Mouse (Mus musculus) forebrain, postnatal 0 days (tissue): ENCODE data around the gene Phlpp1. TPM values are rescaled to one million over a fixed set of nuclear protein-coding genes. Genes with fewer than 3 reads are reported as not detected.

Experiments
- ATAC-seq: fragments of 200-750 bp; cut with Nextera tagmentation; 2 replicates; pipeline ENCODE4 v1.8.0; 2017; ENCODE audit warnings: mild to moderate bottlenecking, moderate library complexity
- DNase-seq: peaks from one replicate; pipeline ENCODE4 v3.0.0-alpha.2; 2015
- H3K27ac ChIP-seq: fragments of 300-500 bp; sonication (generic); 2 replicates; pipeline ENCODE4 v1.5.1; 2014; ENCODE audit warnings: low read depth, mild to moderate bottlenecking, antibody characterized with exemption, low read length, moderate library complexity, mixed read lengths
- H3K27me3 ChIP-seq: fragments of 300-500 bp; sonication (generic); 2 replicates; pipeline ENCODE4 v1.6.1; 2014; ENCODE audit warnings: mild to moderate bottlenecking, low read length, mixed read lengths; ENCODE audit not compliant: insufficient read depth
- H3K36me3 ChIP-seq: fragments of 300-500 bp; sonication (generic); 2 replicates; pipeline ENCODE4 v1.6.1; 2014; ENCODE audit warnings: mild to moderate bottlenecking, moderate library complexity; ENCODE audit not compliant: insufficient read depth
- H3K4me1 ChIP-seq: fragments of 300-500 bp; sonication (generic); 2 replicates; pipeline ENCODE4 v1.6.1; 2014; ENCODE audit warnings: antibody characterized with exemption; ENCODE audit not compliant: insufficient read depth
- H3K4me2 ChIP-seq: fragments of 300-500 bp; sonication (generic); 2 replicates; pipeline ENCODE4 v1.6.1; 2014; ENCODE audit warnings: low read depth, mild to moderate bottlenecking, moderate library complexity
- H3K4me3 ChIP-seq: fragments of 300-500 bp; sonication (generic); 2 replicates; pipeline ENCODE4 v1.5.1; 2014; ENCODE audit warnings: low read depth, low read length, mixed read lengths
- H3K9ac ChIP-seq: fragments of 300-500 bp; sonication (generic); 2 replicates; pipeline ENCODE4 v1.6.1; 2014; ENCODE audit warnings: mild to moderate bottlenecking
- H3K9me3 ChIP-seq: fragments of 300-500 bp; sonication (generic); 2 replicates; pipeline ENCODE4 v1.6.1; 2016; ENCODE audit warnings: low read length
- CTCF ChIP-seq: sonication (generic); IDR thresholded peaks from 2 replicates; pipeline ENCODE4 v1.5.1; 2016; ENCODE audit warnings: antibody characterized with exemption, control low read depth, low read depth
- WGBS: fragments of 180-500 bp; shearing (Covaris S2); extraction: QIAGEN DNeasy Blood & Tissue Kit; methylation state at CpG from one replicate; pipeline ENCODE4 v1.1.7; 2014; 5-methylcytosine and 5-hydroxymethylcytosine counted together
- polyA plus RNA-seq: library from polyadenylated mRNA; unstranded; fragments of >200 nt; fragmentation: Nextera tagmentation; extraction: Ambion mirVana; gene quantifications from 2 replicates; pipeline ENCODE4 v1.2.1, GENCODE M21; 2015
- total RNA-seq: library from RNA; depleted of rRNA; stranded (reverse); fragments of >200 nt; gene quantifications from 2 replicates; pipeline ENCODE4 v1.2.3, GENCODE M21; 2014

Gene Phlpp1
- total and polyA plus RNA-seq, 2 experiments from 2014 or later, result 5.1 to 32.5 TPM

- WGBS, result 96% methylated on average over 6 of the region's 6 CpGs
- Histone ChIP-seq H3K36me3 (peaks cover 27% of the 10 kb centered on the region), H3K27ac (no peak overlapping the region), H3K9me3 (no peaks in the 10 kb centered on the region), H3K4me3 (no peak overlapping the region), H3K4me2 (no peak overlapping the region), H3K27me3 (no peaks in the 10 kb centered on the region), H3K9ac (no peak overlapping the region), H3K4me1 (no peaks in the 10 kb centered on the region)
- ATAC-seq (no peak), DNase-seq (no peak)
- TF ChIP-seq CTCF, result no peak
These were observed 221.5 kb downstream of the Phlpp1 start for GRCm38 (mm10) chr1:106393072-106393471.

DNA sequence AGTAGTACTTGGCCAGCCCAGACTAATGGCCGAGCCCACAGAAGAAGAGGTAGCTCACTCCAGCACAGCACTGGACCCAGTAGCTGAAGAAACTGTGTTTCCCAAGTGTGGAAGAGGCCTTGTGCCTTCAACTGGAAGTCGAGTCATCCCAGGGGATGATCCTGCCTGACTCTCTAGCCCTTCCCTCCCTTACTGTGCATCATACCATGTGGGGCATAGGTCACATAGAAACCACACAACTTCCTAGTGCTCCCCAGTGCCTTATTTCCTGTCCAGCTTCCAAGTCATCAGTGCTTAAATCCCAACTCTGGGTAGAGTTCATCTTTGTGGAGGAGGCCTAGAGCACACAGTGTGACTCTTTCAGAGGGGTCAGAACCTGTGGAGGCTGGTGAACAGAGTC, 223.1 kb downstream of the Phlpp1 start:
- DNase-seq (no peak), ATAC-seq (no peak)
- Histone ChIP-seq H3K36me3 (peaks cover 27% of the 10 kb centered on the region), H3K4me1 (no peaks in the 10 kb centered on the region), H3K9me3 (no peaks in the 10 kb centered on the region), H3K4me2 (no peak overlapping the region), H3K27ac (no peak overlapping the region), H3K4me3 (no peak overlapping the region), H3K9ac (no peak overlapping the region), H3K27me3 (no peaks in the 10 kb centered on the region)
- WGBS, result 85% methylated on average over 2 of the region's 2 CpGs
- TF ChIP-seq CTCF, result no peak

DNA sequence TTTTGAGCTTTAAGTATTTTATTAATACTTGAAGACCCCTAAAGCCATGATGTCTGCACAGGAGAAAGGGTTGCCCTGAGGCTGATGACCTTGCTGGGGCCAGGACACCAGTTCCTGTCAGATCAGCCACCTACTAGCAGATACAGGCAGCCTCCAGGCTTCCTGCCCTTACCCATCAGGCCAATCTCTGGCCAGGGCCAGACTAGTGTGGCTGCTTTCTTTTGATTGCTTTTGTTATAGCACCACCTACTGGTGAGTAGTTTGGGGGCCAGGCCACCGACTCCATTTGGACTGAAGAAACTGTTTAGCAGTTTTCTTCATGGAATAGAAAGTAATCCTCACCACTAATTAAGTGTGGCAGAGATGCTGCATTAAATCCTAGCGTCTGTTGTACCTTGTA, 223.9 kb downstream of the Phlpp1 start:
- H3K4me3 ChIP-seq, result no peak overlapping the region
- H3K27me3 ChIP-seq, result no peaks in the 10 kb centered on the region
- H3K27ac ChIP-seq, result no peak overlapping the region
- no peaks in the 10 kb centered on the region for H3K9me3 ChIP-seq
- peaks cover 26% of the 10 kb centered on the region for H3K36me3 ChIP-seq
- peak; percentile 86 for TF ChIP-seq CTCF
- 4% methylated on average over 2 of the region's 2 CpGs for WGBS
- H3K9ac ChIP-seq, result no peak overlapping the region
- ATAC-seq (peak; percentile 83), DNase-seq (peak; percentile 83)
- H3K4me1 ChIP-seq, result no peaks in the 10 kb centered on the region
- no peak overlapping the region for H3K4me2 ChIP-seq

GRCm38 (mm10) chr1:106400900-106401634, 229.5 kb downstream of the Phlpp1 start:
- Histone ChIP-seq H3K9ac (no peak overlapping the region), H3K9me3 (no peaks in the 10 kb centered on the region), H3K27me3 (no peaks in the 10 kb centered on the region), H3K27ac (no peak overlapping the region), H3K4me1 (no peaks in the 10 kb centered on the region), H3K36me3 (no peaks in the 10 kb centered on the region), H3K4me3 (no peak overlapping the region), H3K4me2 (no peak overlapping the region)
- TF ChIP-seq CTCF, result no peak
- WGBS, result 57% methylated on average over 11 of the region's 11 CpGs
- DNase-seq (peak; percentile 24), ATAC-seq (peak; percentile 18; the same call in 1 of the 2 replicates)

- peak; percentile 21 for DNase-seq
These were observed 231.5 kb downstream of the Phlpp1 start for GRCm38 (mm10) chr1:106403011-106403501.

GRCm38 (mm10) chr1:106406852-106407251, 235.3 kb downstream of the Phlpp1 start:
- Histone ChIP-seq H3K27ac (no peak overlapping the region), H3K9ac (no peak overlapping the region), H3K9me3 (no peaks in the 10 kb centered on the region), H3K4me2 (no peak overlapping the region), H3K4me1 (no peaks in the 10 kb centered on the region), H3K27me3 (no peaks in the 10 kb centered on the region), H3K4me3 (no peak overlapping the region), H3K36me3 (no peaks in the 10 kb centered on the region)
- WGBS, result 32% methylated on average over 1 of the region's 1 CpGs
- DNase-seq (peak; percentile 58), ATAC-seq (peak; percentile 67)
- TF ChIP-seq CTCF, result no peak

More at GRCm38 (mm10) chr1:106403011-106403501, 231.5 kb downstream of the Phlpp1 start:
- whole genome bisulfite sequencing, result 32% methylated on average over 6 of the region's 6 CpGs
- H3K4me1 ChIP-seq, result no peaks in the 10 kb centered on the region
- TF ChIP-seq CTCF, result no peak
- H3K4me2 ChIP-seq, result no peak overlapping the region
- H3K27ac ChIP-seq, result no peak overlapping the region
- H3K27me3 ChIP-seq, result no peaks in the 10 kb centered on the region
- no peak overlapping the region for H3K9ac ChIP-seq
- peak; percentile 55 for ATAC-seq
- H3K4me3 ChIP-seq, result no peak overlapping the region
- no peaks in the 10 kb centered on the region for H3K9me3 ChIP-seq
- no peaks in the 10 kb centered on the region for H3K36me3 ChIP-seq

- Histone ChIP-seq H3K9ac (no peak overlapping the region), H3K9me3 (no peaks in the 10 kb centered on the region), H3K4me3 (no peak overlapping the region), H3K4me1 (no peaks in the 10 kb centered on the region), H3K27me3 (no peaks in the 10 kb centered on the region), H3K36me3 (no peaks in the 10 kb centered on the region), H3K27ac (no peak overlapping the region), H3K4me2 (no peak overlapping the region)
- DNase-seq, result no peak
- TF ChIP-seq CTCF, result no peak
- WGBS, result 83% methylated on average over 7 of the region's 7 CpGs
- no peak for ATAC-seq
These were observed 236.4 kb downstream of the Phlpp1 start for GRCm38 (mm10) chr1:106407963-106408440.
